Mouse (Mus musculus) myocyte (in vitro differentiated cells): ENCODE measurements around the gene Fam19a5. TPM values are rescaled to one million over a fixed set of nuclear protein-coding genes. Genes with fewer than 3 reads are reported as not detected.

ENCODE experiments used
- H3K27me3 ChIP-seq: one replicate; pipeline ENCODE4 v1.6.1; 2011; ENCODE audit not compliant: control insufficient read depth, insufficient read depth, insufficient read length
- H3K36me3 ChIP-seq: one replicate; pipeline ENCODE4 v1.6.1; 2011; ENCODE audit not compliant: control insufficient read depth, insufficient read depth
- H3K4me2 ChIP-seq: one replicate; pipeline ENCODE4 v1.6.1; 2011; ENCODE audit warnings: low read depth, control low read depth
- H3K4me3 ChIP-seq: one replicate; pipeline ENCODE4 v1.5.1; 2011; ENCODE audit warnings: mild to moderate bottlenecking, control low read depth, moderate library complexity
- H3K79me2 ChIP-seq: one replicate; pipeline ENCODE4 v1.6.1; 2011; ENCODE audit not compliant: control insufficient read depth, insufficient read depth
- H3ac ChIP-seq: one replicate; pipeline ENCODE4 v1.6.1; 2011; ENCODE audit not compliant: control insufficient read depth, insufficient read length
- CEBPB ChIP-seq: IDR thresholded peaks from 2 replicates; pipeline ENCODE4 v1.6.1; 2011; ENCODE audit warnings: mild to moderate bottlenecking, moderate library complexity; ENCODE audit not compliant: poor library complexity, insufficient read depth, severe bottlenecking
- E2F4 ChIP-seq: IDR thresholded peaks from one replicate; pipeline ENCODE4 v1.6.1; 2011; ENCODE audit warnings: mild to moderate bottlenecking, control low read depth, moderate library complexity; ENCODE audit not compliant: insufficient read depth
- MAX ChIP-seq: IDR thresholded peaks from one replicate; pipeline ENCODE4 v1.6.1; 2011; ENCODE audit warnings: low read depth, mild to moderate bottlenecking, control low read depth
- MYOD1 ChIP-seq, 3 experiments: IDR thresholded peaks; one replicate each; pipeline ENCODE4 v1.6.1; 2011; ENCODE audit warnings: control low read depth in 2 of 3, low read depth in 2 of 3, mild to moderate bottlenecking in 2 of 3, moderate library complexity in 1 of 3; ENCODE audit not compliant: insufficient read length in 2 of 3, control insufficient read depth in 1 of 3
- MYOG ChIP-seq, 3 experiments: IDR thresholded peaks; one replicate each; pipeline ENCODE4 v1.6.1; 2011; ENCODE audit warnings: control low read depth in 2 of 3, low read depth in 2 of 3, mild to moderate bottlenecking in 2 of 3; ENCODE audit not compliant: insufficient read length in 2 of 3, control insufficient read depth in 1 of 3, insufficient read depth in 1 of 3
- POLR2A ChIP-seq: IDR thresholded peaks from one replicate; pipeline ENCODE4 v1.6.1; 2011; ENCODE audit warnings: low read depth, mild to moderate bottlenecking, control low read depth, moderate library complexity; ENCODE audit not compliant: insufficient read length
- POLR2AphosphoS2 ChIP-seq: IDR thresholded peaks from one replicate; pipeline ENCODE4 v1.6.1; 2011; ENCODE audit warnings: low read depth, control low read depth; ENCODE audit not compliant: insufficient read length
- REST ChIP-seq: IDR thresholded peaks from one replicate; pipeline ENCODE4 v1.6.1; 2011; ENCODE audit warnings: mild to moderate bottlenecking, control low read depth, moderate library complexity; ENCODE audit not compliant: insufficient read depth, insufficient read length
- SRF ChIP-seq: IDR thresholded peaks from one replicate; pipeline ENCODE4 v1.6.1; 2011; ENCODE audit warnings: low read depth; ENCODE audit not compliant: control insufficient read depth, insufficient read length
- TCF12 ChIP-seq: IDR thresholded peaks from one replicate; pipeline ENCODE4 v1.6.1; 2011; ENCODE audit warnings: mild to moderate bottlenecking, control low read depth; ENCODE audit not compliant: poor library complexity, insufficient read depth, severe bottlenecking
- TCF3 ChIP-seq: IDR thresholded peaks from one replicate; pipeline ENCODE4 v1.6.1; 2011; ENCODE audit warnings: low read depth, control low read depth; ENCODE audit not compliant: insufficient read length
- USF1 ChIP-seq: IDR thresholded peaks from one replicate; pipeline ENCODE4 v1.6.1; 2011; ENCODE audit warnings: low read depth, mild to moderate bottlenecking, control low read depth, moderate library complexity
- polyA plus RNA-seq: library from polyadenylated mRNA; unstranded; fragments of >200 nt; fragmentation: generic; extraction: Trizol; gene quantifications from one replicate; pipeline ENCODE4 v1.2.1, GENCODE M21; 2012; ENCODE audit warnings: missing spikeins

The Fam19a5 gene
- polyA plus RNA-seq, 1 experiment = 2.7 TPM

DNA sequence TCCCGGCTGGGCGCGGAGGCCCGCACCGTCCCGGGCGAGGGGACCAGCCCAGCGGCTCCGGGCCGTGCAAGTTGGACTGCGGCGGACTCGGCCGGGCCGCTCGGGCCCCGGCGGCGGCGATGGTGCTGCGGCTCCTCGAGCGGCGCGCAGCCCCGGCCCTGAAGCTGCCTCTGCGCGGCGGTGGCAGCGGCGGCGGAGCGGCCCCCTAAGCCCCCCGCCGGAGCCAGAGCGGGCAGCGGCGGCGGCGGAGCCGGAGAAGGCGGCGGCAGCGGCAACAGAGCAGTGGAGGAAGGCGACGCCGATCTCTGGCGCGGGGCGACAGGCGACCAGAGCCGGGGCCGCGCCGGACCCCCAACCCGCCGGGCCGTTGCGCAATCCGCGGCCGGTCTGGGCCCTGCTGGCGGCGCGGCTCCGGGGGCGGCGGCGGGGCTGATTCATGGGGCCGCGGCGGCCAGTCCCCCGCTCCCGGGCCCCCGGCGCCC lies 80.6 kb downstream of the Fam19a5 start:
- no peaks in the 10 kb centered on the region for H3K27me3 ChIP-seq
- H3K4me3 ChIP-seq = peak overlapping the region; percentile 19
- TF ChIP-seq REST (no peak), TCF12 (no peak), CEBPB (peak; percentile 58)
- no peaks in the 10 kb centered on the region for H3K36me3 ChIP-seq
- peak overlapping the region; percentile 64 for H3K4me2 ChIP-seq
- no peaks in the 10 kb centered on the region for H3K79me2 ChIP-seq
- peak overlapping the region; percentile 37 for H3ac ChIP-seq

- H3ac ChIP-seq = peak overlapping the region; percentile 37
- peak overlapping the region; percentile 19 for H3K4me3 ChIP-seq
- no peaks in the 10 kb centered on the region for H3K27me3 ChIP-seq
- H3K79me2 ChIP-seq = no peaks in the 10 kb centered on the region
- no peaks in the 10 kb centered on the region for H3K36me3 ChIP-seq
- peak overlapping the region; percentile 91 for H3K4me2 ChIP-seq
- TF ChIP-seq TCF12 (no peak), POLR2A (no peak), SRF (peak; percentile 79), E2F4 (no peak), REST (no peak), MYOG (IDR thresholded peaks at IDR 0.05; ENCODE audit: control insufficient read depth in 1 of 3, insufficient read depth in 1 of 3, insufficient read length in 2 of 3, low read depth in 2 of 3) (peak in 2 of 3 experiments; percentile 65 to 83), CEBPB (no peak), MAX (no peak), MYOD1 (IDR thresholded peaks at IDR 0.05; ENCODE audit: control insufficient read depth in 1 of 3, insufficient read length in 2 of 3, low read depth in 2 of 3) (peak in 2 of 3 experiments; percentile 43 to 65), USF1 (no peak), POLR2AphosphoS2 (no peak), TCF3 (no peak)
Observed at GRCm38 (mm10) chr15:87625236-87626023, 81.3 kb downstream of the Fam19a5 start.

- H3K27me3 ChIP-seq = no peaks in the 10 kb centered on the region
- no peak for TF ChIP-seq MAX
Observed at GRCm38 (mm10) chr15:87635272-87635671, 91.2 kb downstream of the Fam19a5 start.

DNA sequence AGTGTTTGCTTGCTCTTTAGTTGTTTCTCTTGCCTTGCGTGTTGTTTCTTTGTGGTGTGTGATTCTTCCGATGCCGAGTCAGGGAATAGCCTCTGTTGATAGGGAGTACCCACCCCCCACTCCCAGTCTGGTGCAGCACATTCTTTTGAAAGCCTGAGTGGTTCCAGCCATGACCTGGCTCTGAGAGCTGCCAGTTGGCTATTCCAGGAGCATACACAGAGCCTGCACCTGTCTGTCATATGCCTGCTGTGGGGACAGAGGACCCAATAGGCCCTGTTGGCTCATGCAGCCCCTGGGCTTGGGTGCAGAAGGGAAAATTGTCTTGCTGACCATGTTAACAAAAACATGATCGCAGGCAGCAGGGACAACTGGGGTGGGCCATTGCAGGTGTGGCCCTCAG lies 92.3 kb downstream of the Fam19a5 start:
- H3K4me2 ChIP-seq = no peak overlapping the region
- H3K79me2 ChIP-seq = no peaks in the 10 kb centered on the region
- peak in 1 of 3 experiments; percentile 75 for TF ChIP-seq MYOD1 (IDR thresholded peaks at IDR 0.05; ENCODE audit: control insufficient read depth in 1 of 3, insufficient read length in 2 of 3, low read depth in 2 of 3)
- no peak for TF ChIP-seq MYOG (IDR thresholded peaks at IDR 0.05; ENCODE audit: control insufficient read depth in 1 of 3, insufficient read depth in 1 of 3, insufficient read length in 2 of 3, low read depth in 2 of 3)
- H3K36me3 ChIP-seq = no peaks in the 10 kb centered on the region
- no peak overlapping the region for H3K4me3 ChIP-seq
- H3K27me3 ChIP-seq = no peaks in the 10 kb centered on the region
- H3ac ChIP-seq = no peak overlapping the region

More at GRCm38 (mm10) chr15:87635272-87635671, 91.2 kb downstream of the Fam19a5 start:
- Histone ChIP-seq H3K79me2 (no peaks in the 10 kb centered on the region), H3ac (no peak overlapping the region), H3K4me2 (no peak overlapping the region), H3K4me3 (no peak overlapping the region), H3K36me3 (no peaks in the 10 kb centered on the region)

- TF ChIP-seq CEBPB = no peak
- TF ChIP-seq POLR2A = no peak
- TF ChIP-seq E2F4 = no peak
- H3K4me2 ChIP-seq = no peak overlapping the region
- no peak overlapping the region for H3ac ChIP-seq
- no peaks in the 10 kb centered on the region for H3K27me3 ChIP-seq
- H3K79me2 ChIP-seq = no peaks in the 10 kb centered on the region
- no peak overlapping the region for H3K4me3 ChIP-seq
- no peaks in the 10 kb centered on the region for H3K36me3 ChIP-seq
Observed at GRCm38 (mm10) chr15:87637234-87637633, 93.1 kb downstream of the Fam19a5 start.

GRCm38 (mm10) chr15:87638270-87638669 lies 94.2 kb downstream of the Fam19a5 start:
- Histone ChIP-seq H3K4me3 (no peak overlapping the region), H3K36me3 (no peaks in the 10 kb centered on the region), H3K79me2 (no peaks in the 10 kb centered on the region), H3ac (no peak overlapping the region), H3K4me2 (no peak overlapping the region), H3K27me3 (no peaks in the 10 kb centered on the region)
- TF ChIP-seq POLR2AphosphoS2 (no peak), E2F4 (no peak), POLR2A (no peak), MYOG (IDR thresholded peaks at IDR 0.05; ENCODE audit: control insufficient read depth in 1 of 3, insufficient read depth in 1 of 3, insufficient read length in 2 of 3, low read depth in 2 of 3) (no peak), REST (no peak), CEBPB (no peak), SRF (no peak), USF1 (no peak), TCF3 (no peak)
